Mouse (Mus musculus) retina, adult 2 months (tissue): Measurements from ENCODE around the gene Gm49342.

Experiments
- DNase-seq: peaks from one replicate; pipeline ENCODE4 v3.0.0-alpha.2; 2012; ENCODE audit warnings: low read depth, low spot score

Gene Gm49342

GRCm38 (mm10) chr14:50981207-50981606 lies 36.9 kb downstream of the Gm49342 start:
- DNase-seq: no peak

- DNase-seq: no peak
Observed at GRCm38 (mm10) chr14:50981837-50982236, 37.5 kb downstream of the Gm49342 start.

- no peak for DNase-seq
Observed at GRCm38 (mm10) chr14:50987668-50988067, 43.4 kb downstream of the Gm49342 start.

- no peak for DNase-seq
Observed at GRCm38 (mm10) chr14:50991037-50991436, 46.7 kb downstream of the Gm49342 start.

DNA sequence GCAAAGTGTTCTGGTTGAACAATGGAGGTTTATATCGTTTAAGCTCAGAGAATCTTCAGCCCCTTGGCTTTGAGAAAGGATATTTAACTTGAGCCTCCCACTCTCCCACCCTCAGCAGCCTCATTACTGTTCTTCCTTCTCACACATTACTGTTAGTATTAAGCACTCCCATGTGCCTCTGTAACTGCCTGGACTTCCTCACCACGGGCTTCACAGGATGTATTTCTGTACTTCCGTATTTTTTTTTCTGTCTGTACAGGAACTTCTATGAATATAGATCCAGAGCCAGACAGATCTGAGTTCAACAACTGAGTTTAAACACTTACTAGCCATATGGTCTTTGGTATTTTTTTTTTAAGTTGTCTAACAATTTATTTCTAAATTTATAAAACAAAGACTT lies 52.8 kb downstream of the Gm49342 start:
- DNase-seq: no peak

DNA sequence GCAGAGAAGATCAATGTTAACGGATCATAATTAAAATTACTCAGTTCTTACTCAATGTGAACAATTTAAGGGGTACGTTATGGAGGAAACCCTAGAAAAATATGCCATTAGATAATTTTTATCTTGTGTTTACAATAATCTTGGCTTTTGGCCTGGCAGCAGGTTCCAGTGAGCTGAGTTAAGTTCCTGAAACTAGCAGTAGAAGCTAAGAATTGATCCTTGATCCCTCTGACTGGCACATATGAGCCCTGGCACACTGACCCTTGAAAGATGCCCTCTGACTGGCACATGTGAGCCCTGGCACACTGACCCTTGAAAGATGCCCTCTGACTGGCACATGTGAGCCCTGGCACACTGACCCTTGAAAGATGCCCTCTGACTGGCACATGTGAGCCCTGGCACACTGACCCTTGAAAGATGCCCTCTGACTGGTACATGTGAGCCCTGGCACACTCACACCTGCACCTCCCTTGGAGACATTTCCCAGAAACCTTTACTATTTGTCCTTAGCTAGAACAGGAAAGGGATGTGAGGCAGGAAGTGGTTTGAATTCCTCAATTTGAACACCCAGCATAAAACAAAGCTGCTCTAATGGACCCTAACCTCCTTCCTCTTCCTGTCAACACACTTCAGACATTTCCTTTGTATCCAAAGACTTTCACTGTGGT lies 53.8 kb downstream of the Gm49342 start:
- DNase-seq: no peak

DNA sequence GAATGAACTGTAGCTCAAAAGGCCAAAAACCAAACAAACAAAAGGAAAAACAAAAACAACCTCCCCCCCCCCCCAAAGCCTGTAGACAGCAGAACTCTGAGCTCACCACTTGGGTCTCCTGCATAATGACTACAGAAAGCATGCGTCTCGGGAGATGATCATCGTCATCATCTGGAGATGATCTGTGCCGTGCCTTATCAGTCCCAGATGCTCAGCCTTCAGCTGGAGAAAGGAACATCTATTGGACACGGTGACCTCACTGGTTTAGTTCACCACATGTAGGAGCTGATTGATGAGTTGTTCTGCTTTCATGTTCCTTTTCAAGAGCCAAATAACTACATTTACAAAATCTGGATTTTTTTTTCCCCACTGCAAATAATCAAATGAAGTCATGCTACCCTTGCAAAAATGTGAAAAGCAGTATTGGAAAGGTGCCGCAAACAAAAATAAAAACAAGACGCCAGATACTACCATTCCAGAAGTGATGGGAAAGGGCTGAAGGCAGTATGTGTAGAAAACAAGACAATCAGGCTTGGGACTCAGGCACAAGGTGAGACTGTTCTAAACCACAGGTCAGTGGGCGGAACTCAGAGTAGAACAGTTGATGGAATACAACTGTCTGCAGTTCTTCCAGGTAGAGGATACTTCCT lies 63.0 kb downstream of the Gm49342 start, which contains the start of gene Rnase10:
TSS of gene Rnase10 (plus strand) at position 600 of the 650 bp plus-strand sequence.
- no peak for DNase-seq

DNA sequence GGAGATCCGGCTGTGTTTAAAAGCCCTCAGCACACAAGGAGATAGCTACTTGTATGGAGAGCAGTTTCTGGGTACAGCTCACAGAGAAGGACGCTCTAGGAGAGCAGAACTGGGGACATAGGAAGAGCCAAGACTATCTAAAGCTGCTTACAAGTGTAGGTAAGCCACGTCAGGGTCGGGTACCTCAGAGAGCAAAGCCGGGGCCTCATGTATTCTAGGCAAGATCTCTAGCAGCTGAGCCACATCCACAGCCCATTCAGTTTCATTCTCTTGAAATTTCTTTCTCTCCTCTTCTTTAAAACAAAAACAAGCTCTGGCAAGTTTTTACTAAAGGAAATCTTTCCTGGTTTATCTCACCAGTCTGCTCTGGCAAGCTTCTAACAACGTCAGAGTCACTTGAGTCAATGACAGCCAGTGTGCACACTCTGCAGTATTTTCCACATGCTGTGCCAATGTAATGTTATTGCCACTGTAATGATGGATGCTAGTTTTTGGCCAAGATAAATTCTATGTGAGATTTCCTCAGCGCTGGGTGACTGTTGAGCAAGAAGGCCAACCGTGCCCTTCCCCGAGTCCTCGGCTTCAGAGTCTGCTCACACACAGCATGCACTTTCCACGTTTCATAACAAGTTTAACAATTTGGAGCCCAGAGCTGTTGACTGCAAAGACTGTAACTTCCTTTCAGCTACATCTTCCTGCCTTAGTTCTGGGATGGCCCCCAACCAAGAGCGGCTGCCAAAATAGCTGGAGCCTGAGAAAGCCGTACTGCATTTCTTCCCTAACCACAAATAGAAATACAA lies 63.8 kb downstream of the Gm49342 start:
- DNase-seq: no peak

DNA sequence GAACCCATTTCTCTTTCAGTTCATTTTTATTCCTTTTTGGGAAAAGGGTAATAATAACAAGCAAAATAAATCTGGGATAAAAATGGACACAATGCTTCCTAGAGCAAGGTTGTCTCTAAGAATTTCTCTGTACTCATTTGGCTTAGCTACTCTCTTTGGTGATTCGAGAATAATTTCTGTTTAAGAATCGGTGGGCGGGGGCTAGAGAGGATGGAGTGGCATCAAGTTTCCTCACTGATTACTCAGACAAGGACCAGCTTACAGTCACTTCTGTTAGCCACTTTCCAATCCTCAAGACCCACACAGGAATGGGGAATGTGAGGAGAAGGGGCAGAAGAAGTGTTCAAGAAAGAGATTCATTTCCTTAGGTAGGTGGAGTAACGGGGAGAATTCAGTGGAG lies 64.5 kb downstream of the Gm49342 start:
- DNase-seq: no peak

GRCm38 (mm10) chr14:51009572-51009971 lies 65.3 kb downstream of the Gm49342 start:
- no peak for DNase-seq
